Mouse (Mus musculus) liver, embryonic 11.5 days (tissue): ENCODE results near the gene Dcun1d3. TPM values are rescaled to one million over a fixed set of nuclear protein-coding genes. Genes with fewer than 3 reads are reported as not detected.

Source experiments
- polyA plus RNA-seq: library from polyadenylated mRNA; unstranded; fragments of >200 nt; fragmentation: Nextera tagmentation; extraction: Ambion mirVana; gene quantifications from 2 replicates; pipeline ENCODE4 v1.2.1, GENCODE M21; 2014

Dcun1d3 gene
- polyA plus RNA-seq, 1 experiment from 2014 or later: 3.4 TPM

Other genes with a start within 250 kb of the Dcun1d3 start
- gene Acsm4, start 206.3 kb downstream of the Dcun1d3 start, polyA plus RNA-seq: not detected in 2 replicates
- gene Thumpd1, start 175.5 kb downstream of the Dcun1d3 start, polyA plus RNA-seq: 88.1 and 94.4 TPM in 2 replicates
- 0.27 and 0.43 TPM in 2 replicates for gene Acsm3, start 135.4 kb downstream of the Dcun1d3 start, polyA plus RNA-seq
- gene Rexo5, start 102.3 kb downstream of the Dcun1d3 start, polyA plus RNA-seq: 16.3 and 19.2 TPM in 2 replicates
- gene Eri2, start 102.2 kb downstream of the Dcun1d3 start, polyA plus RNA-seq: 22.6 and 24.5 TPM in 2 replicates
- gene Lyrm1, start 437 bp downstream of the Dcun1d3 start, polyA plus RNA-seq: 4.6 and 6.5 TPM in 2 replicates
- not detected in 2 replicates for gene Dnah3, start 199.0 kb upstream of the Dcun1d3 start, polyA plus RNA-seq
- 5.7 and 7.7 TPM in 2 replicates for gene Tmem159, start 206.1 kb upstream of the Dcun1d3 start, polyA plus RNA-seq
- not detected in 2 replicates for gene Zp2, start 249.0 kb upstream of the Dcun1d3 start, polyA plus RNA-seq